Mouse (Mus musculus) kidney, postnatal 36 days (tissue): ENCODE data around the gene Epb41l1.
"Not testable (repeated sequence)": the region's sequence is repeated elsewhere in the genome, so short reads cannot be mapped to it uniquely, and the experiment has no call there.

Source experiments
- DNase-seq, 2 experiments: peaks; one replicate each; pipeline ENCODE4 v3.0.0; 2021 to 2022; ENCODE audit warnings: mixed read lengths in 2 of 2

Gene Epb41l1

DNA sequence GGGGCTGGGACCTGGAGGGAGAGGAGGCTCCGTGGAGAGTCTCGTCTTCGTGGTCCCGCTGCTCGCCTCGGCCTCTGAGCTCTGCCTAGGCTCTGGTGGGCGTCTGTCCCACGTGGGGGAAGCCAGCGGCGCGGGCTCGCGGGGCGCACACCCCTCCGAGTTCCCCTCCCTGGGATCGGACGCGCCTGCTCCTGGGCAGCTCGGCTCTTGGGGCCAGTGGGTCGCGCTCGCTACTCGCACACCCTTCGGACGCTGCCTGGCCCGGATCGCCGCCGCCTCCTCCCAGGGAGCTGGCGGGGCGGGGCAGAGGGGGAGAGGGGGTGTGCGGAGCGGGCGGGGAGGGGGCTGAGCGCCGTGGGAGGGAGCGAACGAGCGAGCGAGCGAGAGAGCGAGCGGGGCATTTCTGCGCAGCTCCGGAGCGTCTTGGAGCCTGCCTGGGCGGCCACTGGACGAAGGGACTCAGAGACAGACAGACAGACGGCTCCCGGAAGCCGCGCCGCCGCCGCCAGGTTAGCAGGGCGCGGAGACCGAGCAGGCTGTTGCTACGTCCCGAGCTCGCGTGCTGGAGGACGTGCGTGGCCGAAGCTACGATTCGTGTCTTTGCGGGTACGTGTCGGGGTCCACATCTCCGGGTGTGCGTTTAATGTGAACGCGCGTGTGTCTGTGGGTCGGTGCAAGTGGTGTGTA is at the start of gene Epb41l1:
Gene Epb41l1, plus strand, starts transcription at position 216 of the 687 bp plus-strand sequence.
- DNase-seq = peak; percentile 77 to 84

DNA sequence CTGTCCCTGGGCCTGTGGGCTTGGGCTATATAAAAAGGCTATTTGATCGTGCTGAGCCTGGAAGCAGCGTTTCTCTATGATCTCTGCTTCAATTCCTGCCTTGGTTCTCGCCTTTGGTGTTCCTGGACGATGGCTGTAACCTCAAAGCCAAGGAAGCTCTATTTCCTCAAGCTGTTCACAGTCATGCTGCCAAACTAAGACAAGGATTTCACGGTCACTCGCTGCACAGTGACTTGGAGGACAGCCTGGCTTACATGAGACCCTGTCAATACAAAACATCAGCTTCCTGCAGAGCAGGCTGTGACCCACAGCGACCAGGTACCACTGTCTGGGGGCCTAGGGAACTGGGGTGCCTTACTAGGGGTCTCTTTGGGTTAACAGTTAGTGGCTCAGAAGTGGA is 43.8 kb upstream of the Epb41l1 start:
- no peak for DNase-seq

DNA sequence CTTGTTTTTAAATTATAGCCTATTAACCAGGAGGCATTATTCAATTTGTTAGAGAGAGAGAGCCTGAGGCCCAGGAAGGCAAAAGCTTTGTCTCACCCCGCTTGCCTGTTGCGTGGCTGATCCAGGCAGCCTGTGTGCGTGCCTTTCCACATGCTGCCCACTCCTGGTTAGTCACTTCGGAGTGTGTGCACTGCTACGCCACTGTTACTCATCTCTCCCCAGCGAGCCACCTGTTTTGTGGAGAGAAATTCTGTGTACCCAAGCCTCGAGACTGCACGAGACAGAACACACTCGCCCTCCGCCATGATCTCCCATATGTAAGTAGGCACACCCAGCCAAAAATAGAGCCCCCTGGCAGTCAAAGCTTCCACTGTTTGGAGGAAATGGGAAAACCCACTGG is 40.8 kb upstream of the Epb41l1 start:
- no peak for DNase-seq

DNA sequence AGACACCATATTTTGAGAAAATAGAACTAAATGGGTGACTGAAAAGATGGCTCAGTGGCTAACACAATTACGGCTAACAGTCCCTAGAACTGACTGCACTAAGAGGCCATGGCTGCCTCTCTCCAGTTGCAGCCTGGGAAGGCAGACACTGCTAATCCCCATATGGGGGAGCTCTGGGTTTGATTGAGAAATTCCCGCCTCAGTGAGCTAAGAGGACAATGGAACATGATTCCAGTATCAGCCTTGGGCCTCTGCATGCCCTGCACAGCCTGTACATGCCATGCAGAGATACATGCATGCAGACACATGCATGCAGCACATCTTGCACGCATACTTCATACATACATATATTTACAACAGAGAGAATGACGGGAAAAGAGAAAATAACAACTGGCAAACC is 39.4 kb upstream of the Epb41l1 start:
- no peak for DNase-seq

DNA sequence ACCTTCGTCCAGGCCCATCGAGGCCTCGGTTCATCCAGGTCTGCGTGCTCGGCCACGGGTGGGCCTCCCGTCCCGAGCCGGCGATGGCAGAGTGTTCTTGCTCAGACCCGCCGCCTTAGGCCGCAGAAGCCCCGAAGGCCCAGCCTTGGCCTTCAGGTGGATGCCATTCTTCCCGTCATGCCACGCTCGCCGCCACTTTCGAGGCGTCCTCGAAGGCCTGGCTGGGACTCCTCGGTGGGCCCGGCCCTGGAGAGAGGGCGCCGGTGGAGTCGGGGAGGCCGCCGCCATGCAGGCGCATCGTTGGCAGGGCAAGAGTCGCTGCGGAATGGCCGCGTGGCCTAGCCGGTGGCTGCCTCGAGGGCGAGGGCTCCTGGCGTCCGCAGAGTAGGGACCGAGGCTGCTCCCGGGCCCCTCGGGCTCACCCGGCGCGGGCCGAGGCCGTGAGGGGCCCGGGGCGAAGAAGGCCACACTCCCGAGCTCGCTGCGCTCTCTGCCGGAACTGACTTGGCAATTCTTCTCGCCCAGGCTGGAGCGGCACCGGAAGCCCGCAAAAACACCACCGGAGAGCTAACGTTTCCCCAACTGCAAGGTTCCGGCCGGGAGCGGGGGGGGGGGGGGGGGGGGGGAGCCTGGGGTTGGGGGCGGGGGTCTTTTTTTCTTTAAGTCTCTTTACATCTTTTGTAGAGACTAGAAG is 28.1 kb upstream of the Epb41l1 start:
- peak; percentile 83 to 84 for DNase-seq

DNA sequence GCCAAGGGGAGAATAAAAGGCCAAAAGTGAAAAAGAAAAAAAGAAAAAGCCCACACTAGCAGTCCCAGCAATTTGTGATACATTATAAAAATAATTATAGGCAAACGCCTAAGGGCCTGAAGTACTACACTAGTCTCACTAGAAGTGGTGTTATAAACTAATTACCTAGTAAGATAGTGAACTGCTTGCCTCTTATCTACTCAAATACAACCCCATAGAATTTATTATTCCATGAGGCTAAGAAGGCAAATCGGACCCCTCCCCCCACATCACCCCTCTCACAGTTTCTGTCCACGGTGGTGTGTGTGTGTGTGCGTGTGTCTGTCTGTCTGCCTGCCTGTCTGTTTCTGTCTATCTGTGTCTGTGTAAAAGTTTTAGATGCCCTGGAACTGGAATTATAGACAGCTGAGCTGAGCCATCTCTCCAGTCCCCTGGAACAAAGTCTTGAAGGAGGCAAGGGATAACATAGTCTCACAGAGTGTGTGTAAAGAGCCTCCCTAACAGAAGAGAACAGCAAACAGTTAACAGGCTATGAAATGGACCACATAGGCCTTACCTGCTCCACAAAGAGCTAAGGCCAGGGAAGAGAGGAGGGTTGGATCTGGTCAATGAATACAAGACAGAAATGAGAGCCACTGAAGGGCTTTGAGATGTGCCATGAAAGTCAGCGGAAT is 27.4 kb upstream of the Epb41l1 start:
- DNase-seq = peak in 1 of 2 experiments; percentile 14

DNA sequence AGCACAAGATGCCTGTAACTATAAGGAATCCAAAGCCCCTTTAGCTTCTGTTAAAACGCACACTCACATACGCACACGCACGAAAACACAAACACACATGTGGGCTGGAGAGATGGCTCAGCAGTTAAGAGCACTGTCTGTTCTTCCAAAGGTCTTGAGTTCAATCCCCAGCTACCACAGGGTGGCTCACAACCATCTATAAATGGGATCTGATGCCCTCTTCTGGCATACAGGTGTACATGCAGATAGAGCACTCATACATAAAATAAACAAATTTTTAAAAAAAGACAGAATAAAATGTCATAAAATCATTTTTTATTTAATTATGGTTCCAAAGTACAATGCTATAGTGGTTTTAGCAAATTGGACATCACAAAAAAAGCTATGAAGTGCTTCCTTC is 26.4 kb upstream of the Epb41l1 start:
- DNase-seq = no peak

DNA sequence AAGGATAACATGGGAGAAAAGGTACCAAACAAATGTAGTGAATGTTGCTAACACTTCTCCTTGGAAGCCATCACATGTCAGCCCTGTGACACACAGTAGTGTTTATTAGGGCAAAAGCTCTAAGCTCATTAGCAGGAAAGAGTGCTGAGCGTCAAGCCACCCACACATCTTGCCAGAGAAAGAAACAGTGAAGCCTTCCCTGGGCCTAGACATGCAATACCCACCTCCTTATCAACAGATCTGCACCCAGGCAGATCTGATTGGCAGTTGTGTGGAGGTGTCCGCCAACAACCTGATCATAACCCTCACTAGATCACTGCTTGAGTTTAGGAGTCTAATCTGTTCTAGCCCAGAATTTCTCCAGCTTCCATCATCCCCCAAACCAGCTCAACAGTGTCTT is 24.6 kb upstream of the Epb41l1 start:
- DNase-seq = no peak

DNA sequence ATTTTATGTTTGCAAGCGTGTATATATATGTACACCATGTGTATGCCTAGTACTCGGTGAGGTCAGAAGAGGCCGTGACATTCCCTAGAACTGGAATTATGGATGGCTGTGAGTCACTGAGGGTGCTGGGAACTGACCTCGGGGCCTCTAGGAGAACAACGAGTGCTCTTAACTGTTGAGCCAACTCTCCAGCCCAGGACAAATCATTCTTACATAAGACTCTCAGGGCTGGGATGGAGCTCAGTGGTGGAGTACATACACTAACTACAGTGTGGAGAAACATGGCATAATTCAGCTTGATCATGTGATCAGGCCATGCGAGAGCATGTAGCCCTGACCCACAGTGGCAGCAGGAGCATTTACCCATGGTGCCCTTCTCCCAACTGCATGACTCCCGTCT is 22.7 kb upstream of the Epb41l1 start:
- no peak for DNase-seq

DNA sequence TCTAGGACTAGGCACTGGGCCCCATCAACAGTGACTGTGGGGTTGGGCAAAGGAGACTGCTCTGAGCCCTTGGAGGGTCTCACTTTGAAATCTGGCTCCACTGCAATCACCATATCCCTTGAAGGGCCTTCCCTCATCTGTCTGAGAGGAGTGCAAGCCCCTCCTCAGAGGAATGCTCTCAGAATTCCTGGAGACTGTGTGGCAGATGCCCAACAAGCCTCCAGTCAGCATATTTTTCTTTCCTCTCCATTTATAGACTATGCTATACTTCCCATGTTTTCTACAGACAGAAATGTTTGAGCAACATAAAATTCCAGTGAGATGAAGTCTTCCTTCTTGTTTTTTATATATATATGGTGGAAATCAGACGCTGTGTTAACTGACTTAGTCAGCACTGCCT is 21.2 kb upstream of the Epb41l1 start:
- DNase-seq = no peak

DNA sequence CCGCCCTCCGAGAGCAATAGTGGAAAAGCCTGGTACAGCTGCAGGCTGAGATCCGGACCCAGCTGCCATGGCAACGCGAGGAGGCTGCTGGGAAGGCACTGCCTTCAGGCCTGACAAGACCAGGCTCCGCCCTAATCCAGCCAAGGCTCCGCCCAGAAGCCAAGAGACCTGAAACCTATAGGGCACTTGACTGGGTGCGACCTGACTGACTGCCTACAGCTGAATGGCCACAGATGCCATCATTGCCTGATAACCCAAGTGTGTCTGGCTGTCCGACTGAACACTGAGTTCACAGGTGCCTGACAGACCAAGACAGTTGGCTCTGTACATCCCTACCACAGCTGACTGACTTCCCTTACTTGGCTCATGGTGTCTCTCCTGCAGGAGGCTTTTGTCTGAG is 19.4 kb upstream of the Epb41l1 start:
- DNase-seq = peak; percentile 13 to 55

DNA sequence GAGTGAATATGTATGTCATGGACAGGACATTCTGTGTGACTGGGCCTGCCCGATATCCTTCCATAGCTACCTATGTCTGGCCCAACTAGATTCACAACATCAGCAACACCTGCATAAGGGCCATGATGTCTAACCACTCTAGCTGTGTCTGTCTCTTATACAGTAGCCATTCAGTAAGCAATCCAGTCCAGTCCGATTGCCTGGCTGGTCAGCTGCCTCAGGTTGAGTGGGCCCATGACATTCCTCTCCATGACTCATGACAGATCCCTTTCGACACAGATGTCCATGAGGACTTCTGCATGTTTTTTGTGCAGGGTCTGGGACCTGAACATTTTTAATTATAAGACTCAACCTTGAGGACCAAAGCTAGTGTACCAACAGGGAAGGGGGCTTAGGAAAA is 18.7 kb upstream of the Epb41l1 start:
- no peak for DNase-seq

DNA sequence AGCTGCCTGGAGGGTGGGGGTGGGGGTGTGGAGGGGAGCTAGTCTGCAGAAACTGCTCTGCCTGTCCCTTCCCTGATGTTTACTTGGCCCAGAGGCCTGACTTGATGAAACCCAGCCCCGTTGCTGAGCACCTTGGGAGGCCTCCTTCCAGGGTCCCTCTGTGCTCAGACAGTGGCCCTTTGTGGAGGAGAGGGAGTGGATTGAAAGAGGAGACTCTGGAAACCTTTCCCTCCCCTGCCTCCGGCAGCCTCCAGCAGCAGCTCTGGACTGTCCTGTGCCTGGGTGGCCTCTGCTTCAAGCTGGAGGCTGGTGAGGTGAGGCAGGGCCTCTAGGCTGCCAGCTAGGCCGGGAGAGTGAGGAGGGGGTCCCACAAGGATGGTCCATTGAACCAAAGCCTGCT is 13.7 kb upstream of the Epb41l1 start:
- DNase-seq = no peak

DNA sequence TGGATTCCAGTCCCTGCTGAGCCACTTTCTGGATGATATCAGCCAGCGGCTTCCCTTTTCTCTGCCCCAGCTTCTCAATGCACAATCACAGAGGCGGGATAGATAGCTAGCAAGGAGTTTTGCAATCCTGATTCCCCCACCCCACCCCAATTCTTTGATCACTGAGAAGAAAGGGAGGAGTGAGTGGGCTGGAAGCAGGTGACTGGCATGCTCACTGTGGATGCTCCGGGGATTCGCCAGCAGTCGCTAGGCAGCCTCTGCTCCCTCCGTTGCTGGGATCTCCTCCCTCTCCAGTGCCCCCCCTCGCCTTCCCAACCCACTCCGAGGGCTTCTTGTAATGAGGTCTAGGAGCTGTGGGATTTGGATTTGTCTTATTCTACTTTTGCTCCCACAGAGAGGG is 12.5 kb upstream of the Epb41l1 start:
- DNase-seq = no peak

DNA sequence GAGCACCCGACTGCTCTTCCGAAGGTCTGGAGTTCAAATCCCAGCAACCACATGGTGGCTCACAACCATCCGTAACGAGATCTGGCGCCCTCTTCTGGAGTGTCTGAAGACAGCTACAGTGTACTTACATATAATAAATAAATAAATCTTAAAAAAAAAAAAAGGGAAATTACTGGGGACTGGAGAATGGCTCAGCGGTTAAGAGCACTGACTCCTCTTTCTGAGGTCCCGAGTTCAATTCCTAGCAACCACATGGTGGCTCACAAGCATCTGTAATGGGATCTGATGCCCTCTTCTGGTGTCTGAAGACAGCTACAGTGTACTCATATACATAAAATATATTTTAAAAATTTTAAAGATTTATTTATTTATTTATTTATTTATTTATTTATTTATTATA is 9.4 kb upstream of the Epb41l1 start:
- DNase-seq = not testable (repeated sequence)

DNA sequence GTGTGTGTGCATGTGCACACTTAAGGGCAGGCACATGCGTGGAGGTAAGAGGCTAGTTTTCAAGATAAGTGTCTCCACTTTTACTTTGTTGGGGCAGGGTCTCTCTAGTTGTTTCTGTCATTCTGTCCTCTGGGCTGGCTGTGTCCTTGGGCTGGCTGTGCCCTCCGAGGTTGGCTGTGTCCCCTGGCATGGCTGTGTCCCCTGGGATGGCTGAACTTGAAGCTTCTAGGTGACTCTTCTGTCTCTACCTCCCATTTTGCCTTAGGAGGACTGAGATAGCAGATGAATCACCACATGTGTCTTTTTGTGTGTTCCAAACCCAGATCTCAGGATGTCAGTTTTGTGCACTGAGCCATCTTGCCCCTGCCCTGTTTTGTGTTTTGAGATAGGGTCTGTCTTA is 5.7 kb upstream of the Epb41l1 start:
- no peak for DNase-seq

DNA sequence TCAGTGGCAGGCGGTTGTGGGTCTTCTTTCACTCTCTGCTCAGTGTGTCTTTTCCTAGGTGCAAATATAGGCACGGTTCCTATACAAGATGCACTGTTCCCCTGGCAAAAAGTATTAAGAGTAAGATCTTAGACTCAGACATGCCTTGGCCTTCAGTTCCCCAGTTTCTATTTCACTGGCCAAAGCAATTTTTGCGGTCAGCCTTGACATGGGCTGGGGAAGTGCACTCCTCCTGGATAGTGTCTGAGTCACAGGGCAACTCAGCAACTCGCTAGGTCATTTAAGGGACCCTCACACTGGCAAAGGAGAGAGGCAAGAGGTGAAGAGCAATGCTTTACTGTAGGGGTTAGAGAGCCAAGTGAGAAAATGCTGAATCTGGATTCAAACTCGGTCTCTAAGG is 5.0 kb upstream of the Epb41l1 start:
- no peak for DNase-seq

DNA sequence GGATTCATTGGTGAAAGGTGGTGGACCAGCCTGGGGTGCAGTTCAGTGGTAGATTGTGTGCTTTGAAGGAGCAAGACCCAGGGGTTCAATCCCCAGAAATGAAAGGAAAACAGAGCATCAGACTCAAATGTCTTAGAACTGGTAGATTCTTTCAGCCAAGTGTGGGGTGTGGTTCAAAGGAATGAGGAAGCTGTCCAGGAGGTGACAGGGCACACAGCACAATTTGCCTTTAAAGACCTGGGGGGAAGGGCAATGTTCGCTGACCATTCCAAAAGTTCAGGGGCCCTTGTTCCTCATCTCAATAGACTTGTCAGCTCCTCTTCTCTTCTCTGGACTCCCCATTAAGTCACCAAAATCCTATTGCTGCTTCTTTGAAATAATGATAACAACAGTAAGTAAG is 3.5 kb upstream of the Epb41l1 start:
- DNase-seq = no peak

DNA sequence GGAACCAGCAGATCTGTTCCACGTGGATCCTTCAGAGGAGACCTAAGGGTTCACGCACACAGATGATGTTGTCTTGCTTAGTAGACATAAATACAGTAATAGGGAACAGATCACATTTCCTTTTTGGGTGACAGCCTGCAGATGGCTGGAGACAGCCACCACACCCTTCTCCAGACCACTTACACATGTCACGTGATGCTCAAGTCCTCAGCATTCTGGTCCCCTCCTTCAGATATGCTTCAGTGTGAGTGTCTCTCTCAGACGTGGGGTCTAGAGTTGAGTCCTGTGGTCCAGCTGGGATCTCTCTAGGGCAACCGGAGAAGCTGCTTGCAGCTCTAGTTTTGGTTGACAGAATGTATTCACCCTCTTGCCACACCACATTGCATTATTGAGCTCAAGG is 2.2 kb upstream of the Epb41l1 start:
- no peak for DNase-seq

DNA sequence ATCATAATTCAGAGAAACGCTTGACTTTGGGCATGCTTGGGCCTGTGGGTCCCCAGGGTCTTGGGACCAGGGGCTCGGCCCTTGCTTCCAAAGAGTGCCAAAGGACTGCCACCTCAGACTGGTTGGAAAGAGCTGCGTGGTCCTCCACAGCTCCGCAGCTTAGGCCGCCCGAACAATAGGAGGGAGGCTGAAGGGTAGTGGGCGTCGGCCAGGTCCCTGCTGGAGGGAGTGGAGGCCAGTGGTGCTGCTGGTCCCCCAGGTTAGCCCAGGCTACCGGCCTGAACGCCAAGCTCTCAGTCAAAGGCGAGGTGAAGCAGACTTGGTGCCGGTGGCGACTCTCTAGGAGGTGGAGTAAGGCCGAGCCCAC is 399 bp upstream of the Epb41l1 start:
- no peak for DNase-seq

DNA sequence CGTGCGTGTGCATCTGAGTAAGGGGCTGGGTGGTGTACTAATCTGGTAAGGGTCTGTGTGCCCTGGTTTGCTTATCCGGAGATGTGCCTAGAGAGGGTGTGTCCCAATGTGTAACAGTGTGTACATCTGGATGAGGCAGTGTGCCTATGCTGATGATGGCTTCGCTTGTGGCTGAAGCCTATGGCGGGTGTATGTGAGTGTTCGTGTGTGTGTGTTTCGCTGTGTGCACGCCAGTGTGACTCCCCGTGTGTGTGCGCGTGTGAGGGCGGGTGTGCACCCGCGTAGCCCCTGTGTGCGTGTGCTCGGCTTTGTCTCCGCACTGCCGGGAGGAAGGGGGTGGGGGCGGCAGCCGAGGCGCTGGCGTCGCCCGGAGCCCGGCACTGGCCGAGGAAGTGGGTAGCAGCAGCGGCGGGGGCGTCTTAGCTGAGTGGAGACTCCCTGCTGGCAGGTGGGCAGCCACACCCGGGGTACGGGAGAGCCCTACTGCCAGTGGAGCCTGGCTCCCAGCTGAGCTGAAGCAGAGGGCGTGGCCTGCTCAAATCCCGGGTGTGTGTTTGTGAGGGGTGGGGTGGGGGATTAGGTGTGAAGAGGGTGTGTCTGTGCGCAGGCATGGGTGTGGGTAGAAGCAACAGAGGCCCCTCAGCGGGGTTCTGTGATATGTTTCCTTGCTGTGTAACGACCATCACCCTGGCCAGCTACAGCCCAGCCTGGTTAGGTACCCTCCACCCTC is 837 bp downstream of the Epb41l1 start:
- DNase-seq = peak in 1 of 2 experiments; percentile 55

DNA sequence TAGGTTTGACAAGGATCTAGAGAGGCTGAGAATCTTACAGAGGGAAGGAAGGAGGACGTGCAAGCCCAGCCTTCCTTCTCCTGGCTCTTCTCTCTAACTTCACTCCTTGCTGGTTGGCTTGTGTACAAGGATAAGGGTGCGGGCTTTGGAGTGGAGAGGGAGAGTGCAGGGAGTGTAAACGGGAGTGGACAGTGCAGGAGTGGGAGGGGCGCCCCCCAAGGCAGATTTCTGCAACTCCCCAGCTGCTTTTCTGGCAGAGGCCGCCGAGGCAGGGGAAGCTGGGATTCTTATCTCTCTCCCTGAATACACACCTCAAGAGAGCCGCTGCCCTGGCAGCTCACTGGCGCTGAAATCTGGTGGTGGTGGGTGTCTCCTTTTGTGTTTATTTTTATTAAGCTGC is 1.9 kb downstream of the Epb41l1 start:
- DNase-seq = no peak

DNA sequence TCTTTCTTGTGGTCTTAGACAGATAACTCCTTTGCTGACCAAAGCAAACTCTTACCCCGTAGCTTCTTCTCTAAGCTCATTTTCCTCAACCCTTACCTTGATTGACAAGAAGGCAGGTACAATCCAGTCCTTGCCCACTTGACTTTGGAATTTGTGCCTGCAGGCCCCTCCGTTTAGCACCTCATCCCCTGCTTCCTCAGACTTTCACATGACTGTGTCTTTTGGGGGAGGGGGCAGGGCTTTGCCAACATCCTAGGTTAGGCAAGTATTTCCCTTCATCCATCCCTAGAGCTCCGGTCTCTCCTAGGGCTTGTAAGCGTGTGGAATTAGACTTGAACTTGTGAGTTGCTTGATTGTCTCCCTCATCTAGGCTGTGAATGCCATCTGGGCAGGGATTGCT is 3.0 kb downstream of the Epb41l1 start:
- no peak for DNase-seq

DNA sequence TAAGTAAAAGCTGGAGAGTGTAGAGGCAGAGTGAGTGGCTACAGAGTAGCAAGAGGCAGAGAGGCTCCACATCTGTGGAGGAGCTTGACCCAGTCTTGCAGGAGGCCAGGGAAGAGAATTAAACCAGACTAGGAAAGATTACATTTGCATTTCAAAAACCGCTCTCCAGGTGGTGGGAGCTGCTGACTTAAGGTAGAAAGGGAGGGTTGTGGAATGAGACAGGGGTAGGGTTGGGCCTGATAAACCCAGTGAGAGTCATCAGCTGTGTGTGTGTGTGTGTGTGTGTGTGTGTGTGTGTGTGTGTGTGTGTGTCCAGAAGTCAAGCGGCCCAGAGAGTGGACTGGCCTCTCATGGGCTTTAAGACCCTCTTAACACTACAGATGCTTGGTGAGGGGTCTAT is 4.9 kb downstream of the Epb41l1 start:
- DNase-seq = no peak
